Mouse (Mus musculus) limb, embryonic 11.5 days (tissue): ENCODE measurements around the gene Spaca4. TPM values are rescaled to one million over a fixed set of nuclear protein-coding genes. Genes with fewer than 3 reads are reported as not detected.

Source experiments
- ATAC-seq: fragments of 200-750 bp; cut with Nextera tagmentation; 2 replicates; pipeline ENCODE4 v1.8.0; 2017; ENCODE audit warnings: low read depth; ENCODE audit not compliant: insufficient number of reproducible peaks, low FRiP score, low TSS enrichment
- DNase-seq: peaks from one replicate; pipeline ENCODE4 v3.0.0-alpha.2; 2015; ENCODE audit warnings: low spot score
- H3K27ac ChIP-seq: fragments of 300-500 bp; sonication (generic); replicated peaks from 2 replicates; pipeline ENCODE4 v1.5.1; 2014; ENCODE audit warnings: low read depth, mild to moderate bottlenecking, low read length
- H3K27me3 ChIP-seq: fragments of 300-500 bp; sonication (generic); 2 replicates; pipeline ENCODE4 v1.6.1; 2014; ENCODE audit warnings: mild to moderate bottlenecking, low read length, mixed read lengths; ENCODE audit not compliant: control insufficient read depth, insufficient read depth
- H3K36me3 ChIP-seq: fragments of 300-500 bp; sonication (generic); 2 replicates; pipeline ENCODE4 v1.6.1; 2014; ENCODE audit warnings: mild to moderate bottlenecking, low read length, moderate library complexity, mixed read lengths; ENCODE audit not compliant: control insufficient read depth, insufficient read depth
- H3K4me1 ChIP-seq: fragments of 300-500 bp; sonication (generic); 2 replicates; pipeline ENCODE4 v1.6.1; 2014; ENCODE audit warnings: low read length, mixed read lengths; ENCODE audit not compliant: control insufficient read depth, insufficient read depth
- H3K4me2 ChIP-seq: fragments of 300-500 bp; sonication (generic); 2 replicates; pipeline ENCODE4 v1.6.1; 2014; ENCODE audit warnings: low read depth, mild to moderate bottlenecking, moderate library complexity; ENCODE audit not compliant: severe bottlenecking
- H3K4me3 ChIP-seq: fragments of 300-500 bp; sonication (generic); 2 replicates; pipeline ENCODE4 v1.5.1; 2014; ENCODE audit warnings: low read depth, low read length
- H3K9ac ChIP-seq: fragments of 300-500 bp; sonication (generic); 2 replicates; pipeline ENCODE4 v1.6.1; 2014; ENCODE audit warnings: mild to moderate bottlenecking, low read length
- H3K9me3 ChIP-seq: fragments of 300-500 bp; sonication (generic); 2 replicates; pipeline ENCODE4 v1.6.1; 2016; ENCODE audit warnings: low read length; ENCODE audit not compliant: control insufficient read depth
- WGBS: fragments of 180-500 bp; shearing (Covaris S2); extraction: QIAGEN DNeasy Blood & Tissue Kit; methylation state at CpG from one replicate; pipeline ENCODE4 v1.1.7; 2014; 5-methylcytosine and 5-hydroxymethylcytosine counted together
- polyA plus RNA-seq: library from polyadenylated mRNA; unstranded; fragments of >200 nt; fragmentation: Nextera tagmentation; extraction: Ambion mirVana; gene quantifications from 2 replicates; pipeline ENCODE4 v1.2.1, GENCODE M21; 2014

The Spaca4 gene
- polyA plus RNA-seq, 1 experiment from 2014 or later, result not detected

DNA sequence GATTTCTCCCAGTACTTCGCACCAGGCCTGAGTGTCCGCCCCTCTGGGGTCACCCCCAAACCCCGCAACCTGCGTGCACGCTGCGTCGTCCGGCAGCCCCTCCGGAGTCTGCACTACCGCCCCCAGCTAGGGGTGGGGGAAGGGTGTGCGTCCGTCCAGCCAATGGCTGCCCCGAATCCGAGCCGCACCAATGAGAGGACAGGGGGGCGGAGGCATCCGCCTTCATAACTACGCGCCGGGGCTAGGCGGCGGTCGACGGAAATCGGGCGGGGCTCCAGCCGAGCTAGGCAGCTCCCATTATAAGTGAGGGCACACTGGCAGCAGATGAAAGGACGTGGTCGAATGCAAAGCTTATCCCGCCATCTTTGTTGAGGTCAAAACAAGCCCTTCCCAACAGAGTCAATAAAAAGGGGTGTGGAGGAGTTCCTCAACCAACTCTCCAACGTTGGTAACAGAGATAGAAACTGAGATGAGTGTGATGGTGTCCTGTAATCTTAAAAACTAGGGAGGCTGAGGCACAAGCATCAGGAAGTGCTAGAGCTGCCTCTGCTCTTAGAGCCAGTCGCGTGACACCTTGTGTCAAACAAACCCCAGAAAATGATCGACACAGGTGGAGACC is 10.4 kb downstream of the Spaca4 start, which contains the start of gene Rpl18:
Gene Rpl18, plus strand, starts transcription at position 368 of the 619 bp plus-strand sequence.
- DNase-seq (peak; percentile 95), ATAC-seq (peak; percentile 90)
- Histone ChIP-seq H3K4me3 (peak within 1 kb of the TSS; percentile 98), H3K9ac (peak within 1 kb of the TSS; percentile 68), H3K27me3 (no peaks in the 10 kb centered on the region), H3K36me3 (peaks cover 31% of the 10 kb centered on the region; the same call in 1 of the 2 replicates), H3K4me1 (peaks cover 23% of the 10 kb centered on the region), H3K9me3 (no peaks in the 10 kb centered on the region), H3K27ac (peak within 1 kb of the TSS; percentile 12; the same call in 1 of the 2 replicates), H3K4me2 (peak within 1 kb of the TSS; percentile 94)
- 8% methylated on average over 34 of the region's 34 CpGs for WGBS

GRCm38 (mm10) chr7:45714630-45715089 is 11.0 kb downstream of the Spaca4 start:
- whole genome bisulfite sequencing, result 12% methylated on average over 14 of the region's 14 CpGs
- peaks cover 28% of the 10 kb centered on the region; the same call in 1 of the 2 replicates for H3K36me3 ChIP-seq
- H3K4me1 ChIP-seq, result peaks cover 21% of the 10 kb centered on the region
- ATAC-seq (no peak; the same call in 1 of the 2 replicates), DNase-seq (no peak)
- 0 out of 2 replicates have a peak overlapping the region, but pooled peaks have one; percentile 12 for H3K27ac ChIP-seq
- peak overlapping the region; percentile 98 for H3K4me3 ChIP-seq
- H3K4me2 ChIP-seq, result peak overlapping the region; percentile 94
- peak overlapping the region; percentile 68 for H3K9ac ChIP-seq
- H3K9me3 ChIP-seq, result no peaks in the 10 kb centered on the region
- no peaks in the 10 kb centered on the region for H3K27me3 ChIP-seq

DNA sequence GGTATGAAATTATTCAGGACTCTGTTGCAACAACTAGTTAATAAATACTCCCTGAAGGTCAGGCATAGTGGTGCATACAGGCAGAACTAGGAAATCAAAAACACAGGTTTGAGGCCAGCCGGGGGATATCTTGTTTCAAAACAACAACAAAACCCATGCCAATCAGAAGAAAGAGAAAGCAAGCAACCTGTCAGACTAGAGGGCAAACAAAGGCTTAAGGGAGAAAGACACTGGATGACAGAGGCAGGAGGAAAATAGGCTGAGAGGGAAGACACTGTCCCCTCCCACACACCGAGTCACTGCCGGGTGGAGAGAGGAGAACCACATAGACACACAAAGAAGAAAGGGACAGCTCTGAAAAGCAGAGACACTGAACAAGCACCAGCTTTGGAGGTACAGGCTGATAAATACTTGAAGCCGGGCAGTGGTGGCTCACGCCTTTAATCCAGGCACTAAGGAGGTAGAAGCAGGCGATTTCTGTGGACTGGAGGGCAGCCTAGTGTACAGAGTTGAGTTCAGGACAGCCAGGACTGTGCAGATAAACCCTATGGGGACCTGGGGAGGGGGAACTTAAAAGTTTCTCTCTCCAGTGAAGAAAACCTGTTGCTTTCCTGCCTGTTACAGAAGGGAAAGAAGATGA is 11.6 kb downstream of the Spaca4 start:
- Histone ChIP-seq H3K9me3 (no peaks in the 10 kb centered on the region), H3K4me2 (peak overlapping the region; percentile 94), H3K36me3 (peaks cover 23% of the 10 kb centered on the region; the same call in 1 of the 2 replicates), H3K4me1 (peaks cover 23% of the 10 kb centered on the region), H3K27ac (no peak overlapping the region), H3K9ac (no peak overlapping the region), H3K4me3 (peak overlapping the region; percentile 98), H3K27me3 (no peaks in the 10 kb centered on the region)
- WGBS, result 84% methylated on average over 6 of the region's 6 CpGs
- no peak for ATAC-seq
- no peak for DNase-seq

- WGBS, result 95% methylated on average over 16 of the region's 16 CpGs
- Histone ChIP-seq H3K27ac (no peak overlapping the region), H3K4me3 (no peak overlapping the region), H3K9me3 (no peaks in the 10 kb centered on the region), H3K36me3 (peaks cover 23% of the 10 kb centered on the region; the same call in 1 of the 2 replicates), H3K4me2 (no peak overlapping the region), H3K27me3 (no peaks in the 10 kb centered on the region), H3K9ac (no peak overlapping the region), H3K4me1 (peaks cover 29% of the 10 kb centered on the region)
- no peak for DNase-seq
- no peak for ATAC-seq
Measured at GRCm38 (mm10) chr7:45713396-45713795, 12.2 kb downstream of the Spaca4 start.

- H3K27ac ChIP-seq, result no peak overlapping the region
- H3K4me3 ChIP-seq, result no peak overlapping the region
- DNase-seq (no peak), ATAC-seq (no peak)
- H3K4me1 ChIP-seq, result peaks cover 38% of the 10 kb centered on the region
- no peak overlapping the region for H3K4me2 ChIP-seq
- H3K9me3 ChIP-seq, result no peaks in the 10 kb centered on the region
- H3K36me3 ChIP-seq, result peaks cover 23% of the 10 kb centered on the region; the same call in 1 of the 2 replicates
- no peaks in the 10 kb centered on the region for H3K27me3 ChIP-seq
- no peak overlapping the region for H3K9ac ChIP-seq
- 86% methylated on average over 21 of the region's 21 CpGs for WGBS
Measured at GRCm38 (mm10) chr7:45712022-45712757, 13.4 kb downstream of the Spaca4 start.

- no peak for ATAC-seq
- WGBS, result 94% methylated on average over 24 of the region's 24 CpGs
- H3K9ac ChIP-seq, result no peak overlapping the region
- H3K4me3 ChIP-seq, result no peak overlapping the region
- no peak overlapping the region for H3K4me2 ChIP-seq
- H3K9me3 ChIP-seq, result no peaks in the 10 kb centered on the region
- peaks cover 36% of the 10 kb centered on the region for H3K4me1 ChIP-seq
- H3K27me3 ChIP-seq, result no peaks in the 10 kb centered on the region
- H3K36me3 ChIP-seq, result peaks cover 23% of the 10 kb centered on the region; the same call in 1 of the 2 replicates
- no peak for DNase-seq
- H3K27ac ChIP-seq, result no peak overlapping the region
Measured at GRCm38 (mm10) chr7:45711316-45712021, 14.1 kb downstream of the Spaca4 start.

- ATAC-seq (no peak), DNase-seq (no peak)
- H3K36me3 ChIP-seq, result peaks cover 23% of the 10 kb centered on the region; the same call in 1 of the 2 replicates
- no peaks in the 10 kb centered on the region for H3K9me3 ChIP-seq
- 0 out of 2 replicates have a peak overlapping the region, but pooled peaks have one; percentile 1 for H3K4me3 ChIP-seq
- H3K4me2 ChIP-seq, result no peak overlapping the region
- WGBS, result 94% methylated on average over 20 of the region's 20 CpGs
- peaks cover 30% of the 10 kb centered on the region for H3K4me1 ChIP-seq
- H3K27me3 ChIP-seq, result no peaks in the 10 kb centered on the region
- H3K9ac ChIP-seq, result no peak overlapping the region
- H3K27ac ChIP-seq, result no peak overlapping the region
Measured at GRCm38 (mm10) chr7:45710477-45711191, 15.0 kb downstream of the Spaca4 start.
